Mouse (Mus musculus) intestine, embryonic 15.5 days (tissue): ENCODE measurements at regions not wholly inside any gene's neighbourhood (a gene's known extent, or its start where the extent isn't known, plus 50 kb on each side); places are given as distances from the start of the nearest gene placed in this dataset.
"Not testable (repeated sequence)": the region's sequence is repeated elsewhere in the genome, so short reads cannot be mapped to it uniquely, and the experiment has no call there.

ENCODE experiments used
- ATAC-seq: fragments of 200-750 bp; cut with Nextera tagmentation; 2 replicates; pipeline ENCODE4 v1.8.0; 2017; ENCODE audit warnings: moderate TSS enrichment, moderate library complexity
- H3K27ac ChIP-seq: fragments of 300-500 bp; sonication (generic); 2 replicates; pipeline ENCODE4 v1.5.1; 2015; ENCODE audit warnings: mild to moderate bottlenecking, inconsistent platforms
- H3K27me3 ChIP-seq: fragments of 300-500 bp; sonication (generic); replicated peaks from 2 replicates; pipeline ENCODE4 v1.6.1; 2015; ENCODE audit warnings: inconsistent platforms
- H3K36me3 ChIP-seq: fragments of 300-500 bp; sonication (generic); 2 replicates; pipeline ENCODE4 v1.6.1; 2015; ENCODE audit warnings: inconsistent platforms
- H3K4me1 ChIP-seq: fragments of 300-500 bp; sonication (generic); replicated peaks from 2 replicates; pipeline ENCODE4 v1.6.1; 2015; ENCODE audit warnings: inconsistent platforms
- H3K4me2 ChIP-seq: fragments of 300-500 bp; sonication (generic); replicated peaks from 2 replicates; pipeline ENCODE4 v1.6.1; 2015; ENCODE audit warnings: mild to moderate bottlenecking, inconsistent platforms
- H3K4me3 ChIP-seq: fragments of 300-500 bp; sonication (generic); replicated peaks from 2 replicates; pipeline ENCODE4 v1.5.1; 2015; ENCODE audit warnings: inconsistent platforms
- H3K9ac ChIP-seq: fragments of 300-500 bp; sonication (generic); 2 replicates; pipeline ENCODE4 v1.6.1; 2015; ENCODE audit warnings: inconsistent platforms
- H3K9me3 ChIP-seq: fragments of 300-500 bp; sonication (generic); 2 replicates; pipeline ENCODE4 v1.6.1; 2016; ENCODE audit warnings: inconsistent platforms
- WGBS: fragments of 180-500 bp; shearing (Covaris S2); methylation state at CpG from one replicate; pipeline ENCODE4 v1.1.7; 2015; 5-methylcytosine and 5-hydroxymethylcytosine counted together

GRCm38 (mm10) chr4:110093040-110093820 is 115.4 kb downstream of the Dmrta2 start:
- Histone ChIP-seq H3K9me3 (no peaks in the 10 kb centered on the region), H3K27me3 (no peaks in the 10 kb centered on the region), H3K9ac (no peak overlapping the region), H3K27ac (no peak overlapping the region), H3K4me1 (no peaks in the 10 kb centered on the region), H3K36me3 (no peaks in the 10 kb centered on the region), H3K4me2 (no peak overlapping the region), H3K4me3 (no peak overlapping the region)
- no peak for ATAC-seq
- WGBS: 92% methylated on average over 6 of the region's 6 CpGs

DNA sequence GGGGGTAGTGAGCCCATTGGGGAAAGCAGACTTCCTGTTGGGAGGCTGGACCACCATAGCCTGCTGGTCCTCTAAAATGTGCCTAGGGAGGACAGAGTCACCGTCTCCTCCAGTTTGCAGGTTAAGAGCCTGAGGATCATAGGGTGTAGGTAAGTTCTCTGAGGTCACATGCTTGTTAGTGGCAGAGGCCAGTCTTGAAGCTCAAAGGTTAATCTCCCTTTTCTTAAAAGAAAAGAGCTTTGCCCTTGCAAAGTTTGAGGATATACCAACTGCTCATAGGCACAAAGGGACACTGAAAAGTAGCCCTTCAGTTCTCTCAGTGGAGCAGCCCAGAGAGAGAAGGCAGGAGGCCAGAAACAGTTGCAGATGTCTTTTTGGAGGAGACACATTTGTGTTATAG is 116.7 kb downstream of the Dmrta2 start:
- no peak overlapping the region for H3K4me2 ChIP-seq
- H3K27me3 ChIP-seq: no peaks in the 10 kb centered on the region
- no peaks in the 10 kb centered on the region for H3K9me3 ChIP-seq
- H3K27ac ChIP-seq: no peak overlapping the region
- H3K4me1 ChIP-seq: no peaks in the 10 kb centered on the region
- no peak overlapping the region for H3K4me3 ChIP-seq
- H3K9ac ChIP-seq: no peak overlapping the region
- H3K36me3 ChIP-seq: no peaks in the 10 kb centered on the region
- no peak for ATAC-seq
- WGBS: 81% methylated on average over 1 of the region's 1 CpGs

DNA sequence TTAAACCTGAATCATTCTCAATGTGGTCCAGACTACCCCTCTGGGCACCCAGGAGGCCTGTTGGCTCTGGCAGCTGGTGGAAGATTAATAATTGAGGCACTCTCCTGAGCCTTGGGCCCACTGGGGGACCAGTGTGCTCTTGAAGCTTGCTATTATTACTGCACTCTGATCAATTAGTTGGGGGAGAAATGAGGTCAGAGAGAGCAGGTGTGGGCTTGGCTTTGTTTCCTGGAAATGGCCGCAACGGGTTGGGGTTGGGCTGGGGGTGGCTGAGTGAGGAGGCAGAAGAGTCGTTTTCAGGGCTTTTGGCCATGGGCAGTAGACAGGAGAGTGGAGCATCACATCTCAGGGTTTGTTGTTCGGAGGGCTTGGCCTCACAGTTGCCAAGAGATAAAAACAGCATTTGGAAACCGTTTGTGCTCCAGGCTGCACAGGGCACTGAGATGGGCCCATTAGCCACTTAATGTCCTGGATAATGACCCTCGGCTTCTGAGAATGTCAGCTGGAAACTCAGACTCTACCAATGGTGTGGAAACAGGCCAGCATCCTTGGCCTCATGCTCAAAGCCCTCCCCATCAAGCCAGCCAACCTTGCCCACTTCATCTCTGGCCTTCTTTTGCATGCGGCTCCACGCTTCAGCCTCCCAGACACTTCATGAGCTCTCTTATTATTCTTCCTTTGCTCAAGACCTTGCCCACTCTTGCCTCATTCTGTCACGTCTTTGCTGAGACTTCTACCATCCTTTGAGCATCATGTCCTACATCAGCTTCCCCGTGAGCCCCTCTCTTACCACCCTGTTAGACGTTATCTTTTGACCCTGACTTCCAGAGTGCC is 118.1 kb downstream of the Dmrta2 start:
- Histone ChIP-seq H3K36me3 (no peaks in the 10 kb centered on the region), H3K4me1 (no peaks in the 10 kb centered on the region), H3K4me3 (no peak overlapping the region), H3K27ac (no peak overlapping the region), H3K27me3 (no peaks in the 10 kb centered on the region), H3K9me3 (no peaks in the 10 kb centered on the region), H3K9ac (no peak overlapping the region), H3K4me2 (no peak overlapping the region)
- WGBS: 81% methylated on average over 11 of the region's 11 CpGs
- ATAC-seq: no peak

DNA sequence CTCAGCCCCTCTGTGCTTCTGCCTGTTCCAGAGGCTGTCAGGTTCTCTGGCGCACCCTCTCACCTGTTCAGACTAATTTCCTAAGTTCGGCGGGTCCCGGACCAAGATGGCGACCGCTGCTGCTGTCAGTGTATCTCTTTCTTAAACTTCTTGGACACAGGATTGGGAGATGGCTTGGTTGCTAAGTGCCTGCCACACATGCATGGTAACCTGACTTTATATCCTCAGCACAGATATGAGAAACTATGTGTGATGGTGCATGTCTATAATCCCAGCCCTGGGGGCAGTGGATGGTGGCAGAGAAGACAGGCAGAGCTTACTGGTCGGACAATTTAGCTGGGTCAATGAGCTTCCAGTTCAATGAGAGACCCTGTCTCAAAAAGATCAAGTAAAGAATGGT is 126.3 kb downstream of the Dmrta2 start:
- H3K27ac ChIP-seq: not testable (repeated sequence)

GRCm38 (mm10) chr4:110106620-110107243 is 128.9 kb downstream of the Dmrta2 start:
- WGBS: 70% methylated on average over 7 of the region's 7 CpGs
- no peaks in the 10 kb centered on the region for H3K9me3 ChIP-seq
- H3K36me3 ChIP-seq: no peaks in the 10 kb centered on the region
- no peak for ATAC-seq
- no peaks in the 10 kb centered on the region for H3K27me3 ChIP-seq
- H3K4me1 ChIP-seq: no peaks in the 10 kb centered on the region
- no peak overlapping the region for H3K4me2 ChIP-seq
- H3K4me3 ChIP-seq: no peak overlapping the region
- no peak overlapping the region for H3K27ac ChIP-seq
- H3K9ac ChIP-seq: no peak overlapping the region

More for the DNA sequence above, 126.3 kb downstream of the Dmrta2 start:
- not testable (repeated sequence) for ATAC-seq, H3K4me1 ChIP-seq, H3K9me3 ChIP-seq, H3K4me2 ChIP-seq, H3K36me3 ChIP-seq, H3K9ac ChIP-seq, H3K4me3 ChIP-seq, H3K27me3 ChIP-seq
- WGBS: 97% methylated on average over 7 of the region's 7 CpGs

- no peak overlapping the region for H3K9ac ChIP-seq
- 0 out of 2 replicates have a peak, but pooled peaks have one; percentile 23 for ATAC-seq
- no peaks in the 10 kb centered on the region for H3K36me3 ChIP-seq
- no peak overlapping the region for H3K4me3 ChIP-seq
- no peak overlapping the region for H3K4me2 ChIP-seq
- H3K4me1 ChIP-seq: 0 out of 2 replicates have a peak, but pooled peaks cover 3% of the 10 kb centered on the region
- H3K9me3 ChIP-seq: no peaks in the 10 kb centered on the region
- no peaks in the 10 kb centered on the region for H3K27me3 ChIP-seq
- no peak overlapping the region for H3K27ac ChIP-seq
- WGBS: 14% methylated on average over 9 of the region's 9 CpGs
Measured at GRCm38 (mm10) chr4:110119438-110119837, 141.6 kb downstream of the Dmrta2 start.

DNA sequence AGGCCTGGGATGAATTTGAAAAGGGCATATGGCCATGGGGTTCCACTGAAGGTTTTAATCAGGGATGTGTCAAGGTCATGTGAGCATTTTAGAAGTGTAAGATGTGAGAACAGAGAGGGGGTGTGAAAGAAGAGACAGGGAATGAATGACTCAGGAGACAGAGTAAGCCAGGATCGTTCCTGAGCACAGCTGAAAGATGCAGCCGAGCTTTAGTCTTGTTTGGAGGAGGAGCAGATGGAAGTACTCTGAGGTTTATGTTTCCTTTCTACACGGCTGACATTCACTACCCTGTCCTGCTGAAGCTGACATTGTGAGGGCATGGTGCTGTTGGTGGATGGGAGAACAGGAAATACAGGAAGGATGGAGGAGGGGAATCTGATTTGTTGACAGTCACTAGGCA is 142.0 kb downstream of the Dmrta2 start:
- H3K27ac ChIP-seq: no peak overlapping the region
- no peak overlapping the region for H3K4me3 ChIP-seq
- H3K27me3 ChIP-seq: no peaks in the 10 kb centered on the region
- no peak overlapping the region for H3K4me2 ChIP-seq
- no peaks in the 10 kb centered on the region for H3K9me3 ChIP-seq
- WGBS: 25% methylated on average over 3 of the region's 3 CpGs
- no peak overlapping the region for H3K9ac ChIP-seq
- 0 out of 2 replicates have a peak, but pooled peaks cover 3% of the 10 kb centered on the region for H3K4me1 ChIP-seq
- ATAC-seq: no peak
- no peaks in the 10 kb centered on the region for H3K36me3 ChIP-seq

- Histone ChIP-seq H3K27me3 (no peaks in the 10 kb centered on the region), H3K9me3 (no peaks in the 10 kb centered on the region), H3K4me3 (no peak overlapping the region), H3K4me2 (no peak overlapping the region), H3K36me3 (no peaks in the 10 kb centered on the region), H3K9ac (no peak overlapping the region), H3K4me1 (0 out of 2 replicates have a peak, but pooled peaks cover 3% of the 10 kb centered on the region), H3K27ac (no peak overlapping the region)
- 20% methylated on average over 9 of the region's 9 CpGs for WGBS
- no peak for ATAC-seq
Measured at GRCm38 (mm10) chr4:110120761-110121160, 142.9 kb downstream of the Dmrta2 start.

DNA sequence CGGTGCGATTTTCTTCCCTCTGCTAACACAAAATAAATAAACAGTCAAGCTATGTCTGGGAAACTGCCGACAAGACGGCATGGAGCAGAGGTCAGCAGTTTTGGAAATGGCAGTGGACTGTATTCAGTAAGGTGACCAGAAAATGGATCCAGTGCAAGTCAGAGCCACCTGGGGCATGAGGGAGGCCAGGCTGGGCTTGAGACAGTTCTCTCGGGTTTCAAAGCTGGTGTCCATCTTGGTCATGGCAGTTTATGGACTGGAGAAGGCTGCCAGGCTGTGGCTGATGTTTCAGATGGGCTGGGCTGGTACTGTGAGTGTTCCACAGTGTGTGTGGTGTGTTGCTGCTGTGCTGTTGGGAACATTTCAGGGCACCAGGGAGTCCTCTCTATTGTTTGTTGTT is 143.6 kb downstream of the Dmrta2 start:
- no peak for ATAC-seq
- no peak overlapping the region for H3K27ac ChIP-seq
- 29% methylated on average over 5 of the region's 5 CpGs for WGBS

GRCm38 (mm10) chr4:110125067-110125784 is 147.4 kb downstream of the Dmrta2 start:
- no peak overlapping the region for H3K4me3 ChIP-seq
- H3K9ac ChIP-seq: no peak overlapping the region
- no peaks in the 10 kb centered on the region for H3K27me3 ChIP-seq
- H3K27ac ChIP-seq: no peak overlapping the region
- H3K4me2 ChIP-seq: no peak overlapping the region
- 30% methylated on average over 6 of the region's 6 CpGs for WGBS
- no peak for ATAC-seq
- H3K9me3 ChIP-seq: no peaks in the 10 kb centered on the region
- H3K36me3 ChIP-seq: no peaks in the 10 kb centered on the region
- no peaks in the 10 kb centered on the region for H3K4me1 ChIP-seq

More for the DNA sequence above, 143.6 kb downstream of the Dmrta2 start:
- no peak overlapping the region for H3K9ac ChIP-seq
- 0 out of 2 replicates have a peak, but pooled peaks cover 3% of the 10 kb centered on the region for H3K4me1 ChIP-seq
- H3K4me2 ChIP-seq: no peak overlapping the region
- no peaks in the 10 kb centered on the region for H3K9me3 ChIP-seq
- H3K27me3 ChIP-seq: no peaks in the 10 kb centered on the region
- H3K36me3 ChIP-seq: no peaks in the 10 kb centered on the region
- no peak overlapping the region for H3K4me3 ChIP-seq

- Histone ChIP-seq H3K27me3 (no peaks in the 10 kb centered on the region), H3K27ac (no peak overlapping the region), H3K36me3 (no peaks in the 10 kb centered on the region), H3K9me3 (no peaks in the 10 kb centered on the region), H3K4me1 (no peaks in the 10 kb centered on the region), H3K4me3 (no peak overlapping the region), H3K9ac (no peak overlapping the region), H3K4me2 (no peak overlapping the region)
- WGBS: 63% methylated on average over 3 of the region's 3 CpGs
- no peak for ATAC-seq
Measured at GRCm38 (mm10) chr4:110127941-110128520, 150.2 kb downstream of the Dmrta2 start.
